Mouse (Mus musculus): ENCODE data around the gene Gria1.

- no peak for TF ChIP-seq E2F4 (IDR thresholded peaks at IDR 0.05; ENCODE audit: insufficient read depth)
- TF ChIP-seq SRF (IDR thresholded peaks at IDR 0.05; ENCODE audit: control insufficient read depth, insufficient read length, low read depth), result no peak
- no peak for TF ChIP-seq MAX (IDR thresholded peaks at IDR 0.05; ENCODE audit: low read depth)
- TF ChIP-seq POLR2AphosphoS2 (IDR thresholded peaks at IDR 0.05; ENCODE audit: insufficient read length, low read depth), result no peak
- TF ChIP-seq MYOG (IDR thresholded peaks at IDR 0.05; ENCODE audit: control insufficient read depth in 1 of 3, insufficient read depth in 1 of 3, insufficient read length in 2 of 3, low read depth in 2 of 3), result no peak
- TF ChIP-seq MYOD1 (IDR thresholded peaks at IDR 0.05; ENCODE audit: control insufficient read depth in 1 of 3, insufficient read length in 2 of 3, low read depth in 2 of 3), result no peak
- no peak for TF ChIP-seq POLR2A (IDR thresholded peaks at IDR 0.05; ENCODE audit: insufficient read length, low read depth)
- TF ChIP-seq TCF3 (IDR thresholded peaks at IDR 0.05; ENCODE audit: insufficient read length, low read depth), result no peak
- no peak for TF ChIP-seq USF1 (IDR thresholded peaks at IDR 0.05; ENCODE audit: low read depth)
- TF ChIP-seq CEBPB (IDR thresholded peaks at IDR 0.05; ENCODE audit: insufficient read depth, poor library complexity, severe bottlenecking), result no peak
- TF ChIP-seq TCF12 (IDR thresholded peaks at IDR 0.05; ENCODE audit: insufficient read depth, poor library complexity, severe bottlenecking), result no peak
Observed at GRCm38 (mm10) chr11:57030448-57030847, 19.3 kb downstream of the Gria1 start.
